Mouse (Mus musculus): ENCODE data around the gene Abcc9. TPM values are rescaled to one million over a fixed set of nuclear protein-coding genes. Genes with fewer than 3 reads are reported as not detected.

Gene Abcc9
- polyA plus RNA-seq, 1 experiment, result not detected

GRCm38 (mm10) chr6:142602772-142603171 lies 99.3 kb downstream of the Abcc9 start:
- TF ChIP-seq GATA1 (IDR thresholded peaks at IDR 0.05; ENCODE audit: low read length), result no peak

GRCm38 (mm10) chr6:142578831-142579230 lies 123.3 kb downstream of the Abcc9 start:
- TF ChIP-seq GATA1 (IDR thresholded peaks at IDR 0.05; ENCODE audit: low read length), result no peak

GRCm38 (mm10) chr6:142577801-142578200 lies 124.3 kb downstream of the Abcc9 start:
- no peak for TF ChIP-seq GATA1 (IDR thresholded peaks at IDR 0.05; ENCODE audit: low read length)

- TF ChIP-seq GATA1 (IDR thresholded peaks at IDR 0.05; ENCODE audit: low read length), result no peak
These were observed 129.2 kb downstream of the Abcc9 start for GRCm38 (mm10) chr6:142572876-142573275.

- no peak for TF ChIP-seq GATA1 (IDR thresholded peaks at IDR 0.05; ENCODE audit: low read length)
These were observed 130.3 kb downstream of the Abcc9 start for GRCm38 (mm10) chr6:142571629-142572360.

- TF ChIP-seq GATA1 (IDR thresholded peaks at IDR 0.05; ENCODE audit: low read length), result no peak
These were observed 131.0 kb downstream of the Abcc9 start, which contains the start of gene Kcnj8 for GRCm38 (mm10) chr6:142571055-142571618. TSS of gene Kcnj8 (minus strand) at chr6:142571614.

GRCm38 (mm10) chr6:142570046-142570770 lies 131.9 kb downstream of the Abcc9 start:
- TF ChIP-seq GATA1 (IDR thresholded peaks at IDR 0.05; ENCODE audit: low read length), result no peak

GRCm38 (mm10) chr6:142568713-142569357 lies 133.3 kb downstream of the Abcc9 start:
- TF ChIP-seq GATA1 (IDR thresholded peaks at IDR 0.05; ENCODE audit: low read length), result no peak

GRCm38 (mm10) chr6:142567452-142567851 lies 134.7 kb downstream of the Abcc9 start:
- no peak for TF ChIP-seq GATA1 (IDR thresholded peaks at IDR 0.05; ENCODE audit: low read length)

GRCm38 (mm10) chr6:142564746-142565145 lies 137.4 kb downstream of the Abcc9 start:
- no peak for TF ChIP-seq GATA1 (IDR thresholded peaks at IDR 0.05; ENCODE audit: low read length)

GRCm38 (mm10) chr6:142561151-142561550 lies 141.0 kb downstream of the Abcc9 start:
- no peak for TF ChIP-seq GATA1 (IDR thresholded peaks at IDR 0.05; ENCODE audit: low read length)

- no peak for TF ChIP-seq GATA1 (IDR thresholded peaks at IDR 0.05; ENCODE audit: low read length)
These were observed 143.1 kb downstream of the Abcc9 start for GRCm38 (mm10) chr6:142558772-142559679.

- TF ChIP-seq GATA1 (IDR thresholded peaks at IDR 0.05; ENCODE audit: low read length), result no peak
These were observed 144.0 kb downstream of the Abcc9 start for GRCm38 (mm10) chr6:142558076-142558475.

GRCm38 (mm10) chr6:142555988-142556387 lies 146.1 kb downstream of the Abcc9 start:
- no peak for TF ChIP-seq GATA1 (IDR thresholded peaks at IDR 0.05; ENCODE audit: low read length)

GRCm38 (mm10) chr6:142551482-142551881 lies 150.6 kb downstream of the Abcc9 start:
- TF ChIP-seq GATA1 (IDR thresholded peaks at IDR 0.05; ENCODE audit: low read length), result no peak

All from G1E-ER4 (cell line).